Mouse (Mus musculus): Measurements from ENCODE around the gene Cpb2. TPM values are rescaled to one million over a fixed set of nuclear protein-coding genes. Genes with fewer than 3 reads are reported as not detected.

Cpb2 gene
- polyA plus RNA-seq (2014; fragmentation: Illumina TruSeq; extraction: RNeasy Lipid Tissue Mini Kit (QIAGEN cat#74804); ENCODE audit: low read depth, low replicate concordance), result not detected

DNA sequence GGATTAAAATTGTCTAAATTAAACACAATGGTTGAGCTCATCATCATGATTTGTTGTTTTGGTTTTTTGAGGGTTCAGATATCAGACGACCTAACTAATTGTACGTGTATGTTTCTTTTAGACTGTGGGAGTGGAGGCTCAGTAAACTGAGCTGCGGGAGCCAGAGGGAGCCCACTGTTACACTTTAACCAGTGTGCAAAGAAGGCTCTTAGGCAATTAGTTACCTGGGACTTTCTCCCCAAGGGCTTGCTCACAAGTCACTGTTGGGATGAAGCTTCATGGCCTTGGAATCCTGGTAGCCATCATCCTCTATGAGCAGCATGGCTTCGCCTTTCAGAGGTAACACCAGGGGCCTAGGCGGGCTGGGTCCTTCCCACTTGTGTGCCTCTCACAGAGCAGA is at the start of gene Cpb2:
Cpb2 (plus strand) TSS at position 201 of the 400 bp plus-strand sequence.

DNA sequence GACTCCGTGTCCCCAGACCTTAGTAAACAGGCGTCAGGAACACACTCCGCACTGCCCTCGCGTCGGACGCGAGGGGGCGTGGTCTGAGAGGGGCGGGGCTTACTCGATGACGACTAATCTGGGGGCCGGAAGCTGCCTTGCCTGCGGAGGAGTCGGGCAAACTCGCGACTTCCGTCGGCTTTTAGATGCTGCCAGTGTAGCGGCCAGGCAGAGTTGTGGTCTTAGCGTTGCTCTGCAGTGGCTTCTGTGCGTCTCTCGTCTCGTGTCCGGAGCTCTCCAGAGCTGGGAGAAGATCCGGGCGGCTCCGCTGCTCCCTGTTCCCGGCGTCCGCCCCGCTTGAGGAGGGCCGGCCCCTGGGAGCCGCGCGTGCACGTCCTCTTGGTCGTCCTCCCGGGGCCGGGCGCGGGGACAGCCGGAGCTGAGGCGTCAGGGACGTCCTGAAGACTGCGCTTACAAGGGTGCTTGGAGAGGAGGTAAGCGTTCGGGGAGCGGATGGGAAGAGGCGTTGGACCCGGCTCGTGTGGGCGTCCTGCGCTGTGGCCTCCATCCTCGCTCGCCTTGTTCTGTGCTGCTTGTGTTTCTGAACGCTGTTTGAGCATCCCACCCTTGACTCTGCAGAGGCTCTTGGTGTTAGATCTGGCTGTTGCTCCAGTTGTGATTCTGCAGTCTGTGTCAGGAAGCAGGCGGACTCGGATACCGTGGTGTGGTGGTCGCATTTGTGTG is 42.3 kb downstream of the Cpb2 start, which contains the start of gene Zc3h13:
Zc3h13 (plus strand) TSS at position 181 of the 723 bp plus-strand sequence.

Other genes with a start within 250 kb of the Cpb2 start
- gene Rubcnl, start 226.3 kb upstream of the Cpb2 start, polyA plus RNA-seq (2014; fragmentation: Illumina TruSeq; extraction: RNeasy Lipid Tissue Mini Kit (QIAGEN cat#74804); ENCODE audit: low read depth, low replicate concordance), result 1.1 TPM
- 2.7 TPM for gene Lrrc63, start 111.4 kb upstream of the Cpb2 start, polyA plus RNA-seq (2014; fragmentation: Illumina TruSeq; extraction: RNeasy Lipid Tissue Mini Kit (QIAGEN cat#74804); ENCODE audit: low read depth, low replicate concordance)
- 211 TPM for gene Lcp1, start 111.2 kb upstream of the Cpb2 start, polyA plus RNA-seq (2014; fragmentation: Illumina TruSeq; extraction: RNeasy Lipid Tissue Mini Kit (QIAGEN cat#74804); ENCODE audit: low read depth, low replicate concordance)
- 19.0 TPM for gene Zc3h13, start 42.1 kb downstream of the Cpb2 start, polyA plus RNA-seq (2014; fragmentation: Illumina TruSeq; extraction: RNeasy Lipid Tissue Mini Kit (QIAGEN cat#74804); ENCODE audit: low read depth, low replicate concordance)
- gene Siah3, start 213.7 kb downstream of the Cpb2 start, polyA plus RNA-seq (2014; fragmentation: Illumina TruSeq; extraction: RNeasy Lipid Tissue Mini Kit (QIAGEN cat#74804); ENCODE audit: low read depth, low replicate concordance), result 0.06 TPM

Data from adipose tissue, adult 10 weeks (tissue).